Mouse (Mus musculus) stomach, postnatal 0 days (tissue): ENCODE results near the gene Elmsan1. TPM values are rescaled to one million over a fixed set of nuclear protein-coding genes. Genes with fewer than 3 reads are reported as not detected.
"Not testable (repeated sequence)": the region's sequence is repeated elsewhere in the genome, so short reads cannot be mapped to it uniquely, and the experiment has no call there.

Source experiments
- ATAC-seq: fragments of 200-750 bp; cut with Nextera tagmentation; 2 replicates; pipeline ENCODE4 v1.8.0; 2017; ENCODE audit not compliant: low FRiP score, low TSS enrichment
- DNase-seq: peaks from one replicate; pipeline ENCODE4 v3.0.0-alpha.2; 2016; ENCODE audit warnings: low spot score
- H3K27ac ChIP-seq: fragments of 300-500 bp; sonication (generic); replicated peaks from 2 replicates; pipeline ENCODE4 v1.5.1; 2014; ENCODE audit warnings: mild to moderate bottlenecking, control low read depth
- H3K27me3 ChIP-seq: fragments of 300-500 bp; sonication (generic); 2 replicates; pipeline ENCODE4 v1.6.1; 2014; ENCODE audit warnings: low read length; ENCODE audit not compliant: control insufficient read depth, insufficient read depth
- H3K36me3 ChIP-seq: fragments of 300-500 bp; sonication (generic); 2 replicates; pipeline ENCODE4 v1.6.1; 2014; ENCODE audit warnings: low read length, mixed read lengths; ENCODE audit not compliant: control insufficient read depth, insufficient read depth
- H3K4me1 ChIP-seq: fragments of 300-500 bp; sonication (generic); replicated peaks from 2 replicates; pipeline ENCODE4 v1.6.1; 2014; ENCODE audit warnings: antibody characterized with exemption; ENCODE audit not compliant: control insufficient read depth, insufficient read depth
- H3K4me2 ChIP-seq: fragments of 300-500 bp; sonication (generic); replicated peaks from 2 replicates; pipeline ENCODE4 v1.6.1; 2014; ENCODE audit warnings: low read depth, mild to moderate bottlenecking, control low read depth, moderate library complexity
- H3K4me3 ChIP-seq: fragments of 300-500 bp; sonication (generic); 2 replicates; pipeline ENCODE4 v1.5.1; 2014; ENCODE audit warnings: low read depth, low read length, control low read depth
- H3K9ac ChIP-seq: fragments of 300-500 bp; sonication (generic); 2 replicates; pipeline ENCODE4 v1.6.1; 2014; ENCODE audit warnings: mild to moderate bottlenecking, low read length, control low read depth, mixed read lengths
- H3K9me3 ChIP-seq: fragments of 300-500 bp; sonication (generic); 2 replicates; pipeline ENCODE4 v1.6.1; 2016; ENCODE audit warnings: low read length; ENCODE audit not compliant: control insufficient read depth
- CTCF ChIP-seq: IDR thresholded peaks from 2 replicates; pipeline ENCODE4 v1.5.1; 2016; ENCODE audit warnings: antibody characterized with exemption, low read depth, mild to moderate bottlenecking, moderate library complexity
- EP300 ChIP-seq: optimal IDR thresholded peaks from 2 replicates; pipeline ENCODE3; 2016; ENCODE audit warnings: antibody characterized with exemption
- WGBS: fragments of 180-500 bp; shearing (Covaris S2); extraction: QIAGEN DNeasy Blood & Tissue Kit; methylation state at CpG from one replicate; pipeline ENCODE4 v1.1.7; 2014; 5-methylcytosine and 5-hydroxymethylcytosine counted together
- polyA plus RNA-seq: library from polyadenylated mRNA; unstranded; fragments of >200 nt; fragmentation: Nextera tagmentation; extraction: Ambion mirVana; gene quantifications from 2 replicates; pipeline ENCODE4 v1.2.1, GENCODE M21; 2015

Elmsan1 gene
- polyA plus RNA-seq, 1 experiment from 2014 or later: 4.1 TPM

GRCm38 (mm10) chr12:84245683-84246082 is 27.0 kb upstream of the Elmsan1 start:
- no peaks in the 10 kb centered on the region for H3K4me1 ChIP-seq
- WGBS: 69% methylated on average over 5 of the region's 5 CpGs
- H3K27me3 ChIP-seq: no peaks in the 10 kb centered on the region
- DNase-seq: no peak
- no peak overlapping the region for H3K4me2 ChIP-seq
- H3K27ac ChIP-seq: no peak overlapping the region
- no peak overlapping the region for H3K9ac ChIP-seq
- H3K4me3 ChIP-seq: no peak overlapping the region
- ATAC-seq: no peak
- TF ChIP-seq EP300 (no peak), CTCF (no peak)
- H3K9me3 ChIP-seq: no peaks in the 10 kb centered on the region
- no peaks in the 10 kb centered on the region for H3K36me3 ChIP-seq

- DNase-seq (no peak), ATAC-seq (peak; percentile 24; the same call in 1 of the 2 replicates)
- WGBS: 80% methylated on average over 7 of the region's 7 CpGs
- no peak overlapping the region for H3K4me2 ChIP-seq
- no peaks in the 10 kb centered on the region for H3K27me3 ChIP-seq
- H3K9me3 ChIP-seq: no peaks in the 10 kb centered on the region
- H3K9ac ChIP-seq: no peak overlapping the region
- H3K27ac ChIP-seq: no peak overlapping the region
- H3K36me3 ChIP-seq: no peaks in the 10 kb centered on the region
- H3K4me3 ChIP-seq: no peak overlapping the region
- no peaks in the 10 kb centered on the region for H3K4me1 ChIP-seq
- no peak for TF ChIP-seq CTCF
These were observed 24.5 kb upstream of the Elmsan1 start for GRCm38 (mm10) chr12:84243076-84243770.

DNA sequence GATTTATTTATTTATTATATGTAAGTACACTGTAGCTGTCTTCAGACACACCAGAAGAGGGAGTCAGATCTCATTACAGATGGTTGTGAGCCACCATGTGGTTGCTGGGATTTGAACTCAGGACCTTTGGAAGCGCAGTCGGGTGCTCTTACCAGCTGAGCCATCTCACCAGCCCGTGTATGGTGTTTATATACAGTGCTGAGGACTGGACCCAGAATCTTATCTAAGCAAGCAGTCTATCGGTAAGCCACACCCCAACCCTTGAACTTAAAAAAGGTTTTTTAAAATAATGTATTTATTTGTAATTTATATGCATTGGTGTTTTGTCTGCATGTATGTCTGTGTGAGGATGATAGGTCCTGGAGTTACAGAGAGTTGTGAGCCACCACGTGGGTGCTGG is 18.4 kb upstream of the Elmsan1 start:
- not testable (repeated sequence) for H3K4me2 ChIP-seq, H3K9me3 ChIP-seq, H3K27me3 ChIP-seq, H3K27ac ChIP-seq, H3K4me3 ChIP-seq, ATAC-seq, H3K4me1 ChIP-seq, H3K36me3 ChIP-seq, DNase-seq, H3K9ac ChIP-seq
- 67% methylated on average over 3 of the region's 5 CpGs for WGBS

DNA sequence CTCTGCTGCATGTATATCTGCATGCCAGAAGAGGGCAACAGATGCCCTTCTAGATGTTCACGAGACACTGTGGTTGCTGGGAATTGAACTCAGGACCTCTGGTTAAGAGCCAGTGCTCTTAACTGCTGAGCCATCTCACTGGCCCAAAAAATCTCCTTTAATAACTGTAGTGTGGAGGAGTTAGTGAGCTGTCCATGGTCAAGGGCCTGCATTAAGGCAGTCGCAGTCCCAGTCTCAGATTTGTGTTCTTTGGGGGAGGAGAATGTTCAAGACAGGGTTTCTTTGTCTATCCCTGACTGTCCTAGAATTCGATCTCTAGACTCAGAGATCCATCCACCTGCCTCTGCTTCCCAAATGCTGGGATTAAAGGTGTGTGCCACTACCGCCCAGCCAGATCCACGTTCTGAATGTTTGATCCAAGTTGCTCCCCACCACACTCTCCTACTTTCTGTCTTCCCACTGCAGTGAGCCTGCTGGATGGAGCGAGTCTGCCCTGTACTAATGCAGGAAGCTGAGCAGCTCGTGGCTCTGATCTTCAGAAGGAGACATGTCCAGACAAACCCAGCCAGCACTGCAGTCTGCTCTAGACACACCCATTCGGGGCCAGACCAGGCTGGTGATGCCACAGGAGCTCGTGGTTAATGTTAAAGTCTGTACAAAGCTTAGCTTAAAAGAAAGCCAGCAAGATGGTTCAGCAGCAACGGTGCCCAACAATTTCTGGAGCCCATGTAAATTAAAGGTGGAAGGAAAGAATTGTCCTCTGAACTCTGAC is 17.5 kb upstream of the Elmsan1 start:
- Histone ChIP-seq H3K4me3 (no peak overlapping the region), H3K4me1 (no peaks in the 10 kb centered on the region), H3K27me3 (no peaks in the 10 kb centered on the region), H3K9me3 (no peaks in the 10 kb centered on the region), H3K4me2 (no peak overlapping the region), H3K9ac (no peak overlapping the region), H3K36me3 (no peaks in the 10 kb centered on the region), H3K27ac (peak overlapping the region; percentile 61)
- WGBS: 72% methylated on average over 10 of the region's 10 CpGs
- no peak for DNase-seq
- ATAC-seq: 0 out of 2 replicates have a peak, but pooled peaks have one; percentile 45
- no peak for TF ChIP-seq EP300
- TF ChIP-seq CTCF: no peak

DNA sequence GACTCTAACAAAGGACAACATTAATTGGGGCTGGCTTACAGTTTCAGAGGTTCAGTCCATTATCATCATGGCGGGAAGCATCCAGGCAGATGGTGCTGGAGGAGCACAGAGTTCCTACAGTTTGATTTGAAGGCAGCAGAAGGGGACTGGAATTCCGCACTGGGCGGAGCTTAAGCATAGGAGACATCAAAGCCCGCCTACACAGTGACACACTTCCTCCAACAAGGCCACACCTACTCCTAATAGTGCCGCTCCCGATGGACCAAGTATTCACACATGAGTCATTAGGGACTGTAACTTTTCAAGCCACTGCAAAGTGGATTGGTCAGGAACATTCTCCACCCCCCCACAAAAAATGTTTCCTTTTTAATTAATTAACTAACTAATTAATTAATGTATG is 16.9 kb upstream of the Elmsan1 start:
- no peak for DNase-seq
- no peaks in the 10 kb centered on the region for H3K36me3 ChIP-seq
- no peaks in the 10 kb centered on the region for H3K4me1 ChIP-seq
- H3K27ac ChIP-seq: no peak overlapping the region
- TF ChIP-seq EP300 (no peak), CTCF (no peak)
- 88% methylated on average over 6 of the region's 6 CpGs for WGBS
- no peak overlapping the region for H3K4me3 ChIP-seq
- H3K4me2 ChIP-seq: no peak overlapping the region
- no peaks in the 10 kb centered on the region for H3K9me3 ChIP-seq
- H3K27me3 ChIP-seq: no peaks in the 10 kb centered on the region
- no peak; the same call in 1 of the 2 replicates for ATAC-seq
- H3K9ac ChIP-seq: no peak overlapping the region

DNA sequence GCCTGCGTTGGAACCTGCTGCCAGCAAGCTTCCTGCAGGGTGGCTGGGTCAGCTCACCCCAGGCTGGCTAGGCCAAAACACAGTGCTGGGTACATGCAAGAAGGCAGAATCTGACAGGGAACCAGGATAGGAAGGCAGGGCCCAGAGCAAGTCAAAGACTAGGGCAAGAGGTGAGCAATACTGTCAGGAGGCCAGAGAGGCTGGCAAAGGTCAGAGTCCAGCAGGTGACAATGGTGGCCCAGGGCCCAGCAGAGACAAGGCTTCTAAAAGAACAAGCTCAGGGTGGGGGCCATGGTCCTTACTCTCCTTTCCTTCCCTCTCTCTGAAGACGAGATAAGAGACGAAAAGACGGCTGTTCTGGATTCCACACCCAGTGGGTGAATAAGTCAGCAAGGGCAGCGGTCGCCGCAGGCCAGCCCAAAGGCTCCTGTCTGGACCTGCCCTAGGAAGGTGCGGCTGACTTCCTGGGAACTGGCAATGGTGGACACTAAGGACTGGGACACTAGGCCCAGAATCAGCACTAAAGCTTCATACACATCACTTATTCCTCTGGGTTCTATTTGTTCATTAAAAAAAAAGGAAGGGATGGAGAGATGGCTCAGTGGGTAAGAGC is 14.9 kb upstream of the Elmsan1 start:
- H3K4me2 ChIP-seq: no peak overlapping the region
- TF ChIP-seq EP300 (no peak), CTCF (no peak)
- ATAC-seq (peak; percentile 64), DNase-seq (no peak)
- no peaks in the 10 kb centered on the region for H3K4me1 ChIP-seq
- no peaks in the 10 kb centered on the region for H3K9me3 ChIP-seq
- 63% methylated on average over 8 of the region's 8 CpGs for WGBS
- no peak overlapping the region for H3K9ac ChIP-seq
- no peaks in the 10 kb centered on the region for H3K27me3 ChIP-seq
- no peak overlapping the region for H3K4me3 ChIP-seq
- H3K36me3 ChIP-seq: no peaks in the 10 kb centered on the region
- H3K27ac ChIP-seq: peak overlapping the region; percentile 73
